Mouse (Mus musculus): ENCODE measurements around the gene Tnfaip2. TPM values are rescaled to one million over a fixed set of nuclear protein-coding genes. Genes with fewer than 3 reads are reported as not detected.
A peak's percentile ranks its signal among the peaks of the same experiment; 100 is the strongest.

Tnfaip2 gene
- polyA plus RNA-seq, 1 experiment: 16.4 TPM

DNA sequence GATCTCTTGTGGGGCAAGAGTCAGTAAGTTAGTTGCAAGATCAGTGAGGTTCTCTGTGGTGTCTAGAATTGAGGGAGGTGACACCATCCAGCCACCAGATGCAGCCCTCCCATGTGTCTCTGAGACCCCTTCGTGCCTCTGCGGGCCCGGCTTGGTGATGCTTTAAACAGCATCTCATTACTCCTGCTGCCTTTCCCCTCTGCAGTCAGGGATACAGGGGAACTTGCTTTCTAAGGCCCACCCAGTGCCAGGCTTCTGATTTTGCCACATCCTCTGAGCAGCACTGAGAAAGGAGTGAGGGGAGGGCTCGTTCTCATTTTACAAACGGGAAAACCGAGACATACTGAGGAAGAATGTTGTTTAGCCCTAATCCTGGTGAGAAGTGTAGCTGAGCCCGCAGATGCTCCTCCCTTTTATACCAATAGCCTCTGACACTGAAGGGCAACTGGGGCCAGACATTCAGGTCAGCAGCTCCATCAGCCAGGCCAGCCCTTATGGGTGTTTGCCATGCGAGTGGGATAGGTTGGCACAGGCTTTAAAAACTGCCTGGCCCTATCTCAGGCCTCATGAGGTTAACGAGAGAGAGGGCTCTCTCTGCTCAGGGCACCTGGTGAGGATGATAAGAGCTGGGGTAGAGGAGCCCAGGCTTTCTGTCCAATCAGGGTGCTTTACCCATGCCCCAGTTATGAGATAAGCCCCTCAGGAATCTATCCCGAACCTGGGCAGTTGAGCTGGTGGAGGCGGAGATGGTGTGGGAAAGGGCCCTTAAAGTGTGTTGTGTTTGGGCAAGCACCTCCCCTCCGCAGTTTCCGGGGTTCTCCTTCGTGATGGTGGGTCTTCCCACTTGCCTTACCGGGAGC, 972 bp downstream of the Tnfaip2 start:
- Histone ChIP-seq H3K27me3 (ENCODE audit: control insufficient read depth, insufficient read depth, low read length) (peaks cover 53% of the 10 kb centered on the region), H3K27ac (ENCODE audit: insufficient read depth, low read depth, low read length) (peak overlapping the region; percentile 45), H3K36me3 (ENCODE audit: control insufficient read depth, insufficient read depth, low read length) (no peaks in the 10 kb centered on the region), H3K4me1 (ENCODE audit: control insufficient read depth, insufficient read depth, insufficient read length, low read length) (peaks cover 29% of the 10 kb centered on the region), H3K4me3 (ENCODE audit: low read depth, low read length) (peak overlapping the region; percentile 65)
- 34% methylated on average over 15 of the region's 15 CpGs for WGBS
- no peak for TF ChIP-seq CTCF (IDR thresholded peaks at IDR 0.05; ENCODE audit: extremely low read depth, insufficient read length, insufficient replicate concordance, low read depth, low read length)

DNA sequence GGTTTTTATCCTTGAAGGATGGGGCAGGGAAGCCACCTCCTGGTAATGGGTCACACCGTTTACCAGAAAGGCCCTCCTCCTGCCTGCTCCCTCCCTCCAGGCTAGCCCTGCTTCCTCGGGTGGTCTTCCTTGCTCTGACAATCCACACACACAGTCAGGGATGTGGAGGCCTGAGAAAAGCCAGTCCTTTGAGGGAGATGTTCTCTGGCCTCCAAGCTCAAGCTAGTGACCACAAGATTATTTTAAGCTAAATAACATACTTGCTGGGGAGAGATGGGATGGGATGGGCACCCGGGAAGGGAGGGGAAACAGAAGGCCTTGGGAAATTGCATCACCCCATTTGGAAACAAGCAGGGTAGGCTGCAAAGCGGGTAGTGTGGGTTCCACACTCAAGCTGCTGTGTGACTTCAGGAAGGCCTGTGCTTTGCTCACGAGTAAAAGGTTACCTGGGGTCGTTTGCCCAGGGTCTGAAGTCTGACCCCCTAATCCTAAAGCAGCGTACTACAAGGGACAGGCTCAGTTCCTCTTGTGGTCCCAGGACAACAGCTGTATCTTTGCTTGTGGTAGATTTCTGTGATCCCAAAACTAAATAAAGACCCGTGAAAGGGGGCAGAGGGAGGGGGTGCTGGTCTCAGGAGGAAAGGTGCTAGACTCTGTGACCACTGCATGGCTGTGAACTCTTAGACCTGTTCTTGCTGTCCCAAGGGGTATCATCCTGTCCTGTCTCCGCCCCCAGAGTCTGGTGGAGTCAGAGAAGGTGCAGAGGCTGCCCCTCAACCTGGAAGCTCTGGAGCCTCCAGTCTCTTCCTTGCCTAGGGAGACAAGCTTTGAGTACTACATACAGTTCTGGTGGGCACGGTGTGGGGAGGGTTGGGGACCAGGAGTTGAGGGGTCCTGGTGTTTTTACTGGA, 1.9 kb downstream of the Tnfaip2 start:
- WGBS: 49% methylated on average over 10 of the region's 10 CpGs
- TF ChIP-seq POLR2A (IDR thresholded peaks at IDR 0.05; ENCODE audit: low read depth, low read length): no peak
- TF ChIP-seq CTCF (IDR thresholded peaks at IDR 0.05; ENCODE audit: extremely low read depth, insufficient read length, insufficient replicate concordance, low read depth, low read length): no peak
- Histone ChIP-seq H3K27me3 (ENCODE audit: control insufficient read depth, insufficient read depth, low read length) (peaks cover 54% of the 10 kb centered on the region), H3K4me1 (ENCODE audit: control insufficient read depth, insufficient read depth, insufficient read length, low read length) (peaks cover 31% of the 10 kb centered on the region), H3K36me3 (ENCODE audit: control insufficient read depth, insufficient read depth, low read length) (no peaks in the 10 kb centered on the region), H3K4me3 (ENCODE audit: low read depth, low read length) (peak overlapping the region; percentile 65), H3K27ac (ENCODE audit: insufficient read depth, low read depth, low read length) (peak overlapping the region; percentile 45)

DNA sequence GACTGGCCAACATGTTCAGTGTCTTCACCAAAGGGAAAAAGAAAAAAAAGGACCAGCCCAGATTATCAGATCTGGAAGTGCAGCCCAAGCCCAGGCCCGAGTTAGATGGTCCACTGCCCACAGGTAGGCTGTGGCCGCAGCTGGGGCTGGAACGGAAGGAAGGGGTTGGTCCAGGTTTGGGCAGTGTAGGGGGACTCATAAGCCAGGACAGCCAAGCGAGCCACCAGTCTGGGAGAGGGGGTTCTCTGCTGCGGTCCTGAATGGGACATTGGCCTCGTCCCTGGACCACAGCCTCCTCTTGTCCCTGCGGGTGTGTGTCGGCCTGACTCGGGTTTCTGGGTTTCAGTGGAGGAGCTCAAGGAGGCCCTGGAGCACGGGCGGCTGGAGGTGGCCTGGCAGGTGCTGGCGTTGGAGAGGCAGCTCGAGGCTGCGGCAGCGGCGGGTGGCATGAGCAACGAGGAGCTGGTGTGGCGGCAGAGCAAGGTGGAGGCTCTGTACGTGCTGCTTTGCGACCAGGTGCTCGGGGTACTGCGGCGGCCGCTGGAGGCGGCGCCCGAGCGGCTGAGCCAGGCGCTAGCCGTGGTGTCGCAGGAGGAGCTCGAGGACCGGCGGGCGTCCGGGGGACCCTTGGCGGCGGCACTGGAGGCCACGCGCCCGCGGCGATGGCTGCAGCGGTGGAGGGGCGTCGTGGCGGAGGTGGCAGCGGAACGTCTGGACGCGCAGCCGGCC, 3.1 kb downstream of the Tnfaip2 start:
- TF ChIP-seq POLR2A (IDR thresholded peaks at IDR 0.05; ENCODE audit: low read depth, low read length) (no peak), CTCF (IDR thresholded peaks at IDR 0.05; ENCODE audit: extremely low read depth, insufficient read length, insufficient replicate concordance, low read depth, low read length) (no peak)
- 26% methylated on average over 52 of the region's 52 CpGs for WGBS
- Histone ChIP-seq H3K4me3 (ENCODE audit: low read depth, low read length) (peak overlapping the region; percentile 24), H3K36me3 (ENCODE audit: control insufficient read depth, insufficient read depth, low read length) (no peaks in the 10 kb centered on the region), H3K27ac (ENCODE audit: insufficient read depth, low read depth, low read length) (no peak overlapping the region), H3K4me1 (ENCODE audit: control insufficient read depth, insufficient read depth, insufficient read length, low read length) (peaks cover 39% of the 10 kb centered on the region), H3K27me3 (ENCODE audit: control insufficient read depth, insufficient read depth, low read length) (peaks cover 54% of the 10 kb centered on the region)

DNA sequence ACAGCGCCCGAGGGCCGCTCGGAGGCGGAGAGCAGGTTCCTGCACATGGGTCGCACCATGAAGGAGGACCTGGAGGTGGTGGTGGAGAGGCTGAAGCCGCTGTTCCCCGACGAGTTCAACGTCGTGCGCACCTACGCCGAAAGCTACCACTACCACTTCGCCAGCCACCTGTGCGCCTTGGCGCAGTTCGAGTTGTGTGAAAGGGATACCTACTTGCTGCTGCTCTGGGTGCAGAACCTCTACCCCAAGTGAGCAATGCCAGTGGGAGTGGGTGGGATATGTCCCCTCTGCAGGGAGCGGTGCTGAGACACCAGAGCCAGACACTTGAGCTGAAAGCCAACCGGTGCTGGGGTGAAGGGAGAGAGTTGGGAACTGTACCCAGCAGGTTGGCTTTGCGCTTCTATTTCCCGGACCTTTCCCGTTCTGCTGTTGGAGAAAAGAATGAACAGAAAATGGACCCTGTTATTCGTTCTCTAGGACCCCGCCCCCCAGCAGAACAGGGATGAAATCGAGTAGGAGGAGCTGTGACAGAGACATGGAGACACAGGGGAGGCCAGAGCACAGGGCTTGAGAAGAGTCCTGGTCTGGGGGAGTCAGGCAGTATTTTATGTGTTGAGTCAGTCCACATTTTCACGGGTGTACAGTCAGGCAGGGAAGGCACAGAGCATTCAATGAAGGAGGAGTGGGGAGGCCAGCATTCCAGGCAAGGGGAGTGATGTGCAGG, 3.8 kb downstream of the Tnfaip2 start:
- no peak overlapping the region for H3K27ac ChIP-seq (ENCODE audit: insufficient read depth, low read depth, low read length)
- H3K27me3 ChIP-seq (ENCODE audit: control insufficient read depth, insufficient read depth, low read length): peaks cover 61% of the 10 kb centered on the region
- peaks cover 40% of the 10 kb centered on the region for H3K4me1 ChIP-seq (ENCODE audit: control insufficient read depth, insufficient read depth, insufficient read length, low read length)
- 28% methylated on average over 27 of the region's 27 CpGs for WGBS
- TF ChIP-seq CTCF (IDR thresholded peaks at IDR 0.05; ENCODE audit: extremely low read depth, insufficient read length, insufficient replicate concordance, low read depth, low read length): no peak
- no peak for TF ChIP-seq POLR2A (IDR thresholded peaks at IDR 0.05; ENCODE audit: low read depth, low read length)
- H3K36me3 ChIP-seq (ENCODE audit: control insufficient read depth, insufficient read depth, low read length): no peaks in the 10 kb centered on the region
- peak overlapping the region; percentile 24 for H3K4me3 ChIP-seq (ENCODE audit: low read depth, low read length)

DNA sequence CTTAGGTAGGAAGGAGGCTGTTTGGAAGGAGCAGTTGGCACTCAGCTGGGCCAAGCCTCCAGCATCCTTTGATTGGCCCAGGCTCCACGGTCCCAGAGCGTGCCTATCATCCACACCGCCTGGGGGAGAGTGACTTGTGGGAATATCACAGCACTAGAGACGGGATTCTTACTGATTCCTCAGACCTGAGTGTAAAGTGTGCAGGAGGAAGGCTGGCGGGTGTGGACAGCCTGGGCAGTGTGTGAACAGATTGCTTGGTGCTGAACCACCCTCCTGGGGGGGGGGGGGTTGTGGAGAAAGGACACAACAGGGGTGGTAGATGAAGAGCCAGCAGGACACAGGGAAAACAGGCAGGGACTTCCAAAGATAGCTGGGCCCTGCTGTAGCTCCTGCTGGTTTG, 4.5 kb downstream of the Tnfaip2 start:
- Histone ChIP-seq H3K4me3 (ENCODE audit: low read depth, low read length) (no peak overlapping the region), H3K27me3 (ENCODE audit: control insufficient read depth, insufficient read depth, low read length) (peaks cover 61% of the 10 kb centered on the region), H3K4me1 (ENCODE audit: control insufficient read depth, insufficient read depth, insufficient read length, low read length) (peaks cover 40% of the 10 kb centered on the region), H3K27ac (ENCODE audit: insufficient read depth, low read depth, low read length) (no peak overlapping the region), H3K36me3 (ENCODE audit: control insufficient read depth, insufficient read depth, low read length) (no peaks in the 10 kb centered on the region)
- TF ChIP-seq CTCF (IDR thresholded peaks at IDR 0.05; ENCODE audit: extremely low read depth, insufficient read length, insufficient replicate concordance, low read depth, low read length) (no peak), POLR2A (IDR thresholded peaks at IDR 0.05; ENCODE audit: low read depth, low read length) (no peak)
- WGBS: 58% methylated on average over 5 of the region's 5 CpGs

DNA sequence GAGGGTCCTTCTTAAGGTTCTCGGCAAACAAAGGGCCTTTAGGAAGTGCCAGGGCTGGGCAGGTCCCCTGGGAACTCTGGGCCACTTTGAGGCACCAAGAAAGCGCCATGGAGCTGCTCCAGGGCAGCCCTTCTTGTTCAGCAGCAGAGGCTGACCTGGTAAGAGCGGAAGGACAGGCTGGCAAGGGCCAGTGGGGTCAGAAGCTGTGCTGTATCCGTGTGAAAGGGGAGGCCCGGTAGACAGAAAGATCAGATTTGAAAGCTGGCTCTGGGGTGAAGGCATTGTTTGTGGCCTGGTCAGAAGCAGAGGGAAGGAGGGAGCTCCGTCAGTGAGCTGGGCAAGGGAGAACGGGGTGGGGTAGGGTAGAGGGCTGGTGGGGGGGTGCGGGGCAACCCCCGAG, 5.1 kb downstream of the Tnfaip2 start:
- WGBS: 58% methylated on average over 9 of the region's 9 CpGs
- Histone ChIP-seq H3K27ac (ENCODE audit: insufficient read depth, low read depth, low read length) (no peak overlapping the region), H3K4me1 (ENCODE audit: control insufficient read depth, insufficient read depth, insufficient read length, low read length) (peaks cover 36% of the 10 kb centered on the region), H3K27me3 (ENCODE audit: control insufficient read depth, insufficient read depth, low read length) (peaks cover 60% of the 10 kb centered on the region), H3K36me3 (ENCODE audit: control insufficient read depth, insufficient read depth, low read length) (no peaks in the 10 kb centered on the region), H3K4me3 (ENCODE audit: low read depth, low read length) (no peak overlapping the region)
- TF ChIP-seq CTCF (IDR thresholded peaks at IDR 0.05; ENCODE audit: extremely low read depth, insufficient read length, insufficient replicate concordance, low read depth, low read length) (no peak), POLR2A (IDR thresholded peaks at IDR 0.05; ENCODE audit: low read depth, low read length) (no peak)

All from small intestine, adult 2 months (tissue).